Mouse (Mus musculus) heart, embryonic 10.5 days (tissue): ENCODE data around the gene Rrp36. TPM values are rescaled to one million over a fixed set of nuclear protein-coding genes. Genes with fewer than 3 reads are reported as not detected.

ENCODE experiments used
- DNase-seq: peaks from one replicate; pipeline ENCODE4 v3.0.0-alpha.2; 2017; ENCODE audit warnings: low spot score
- H3K27ac ChIP-seq: fragments of 300-500 bp; sonication (generic); 2 replicates; pipeline ENCODE4 v1.5.1; 2016; ENCODE audit warnings: mild to moderate bottlenecking
- H3K27me3 ChIP-seq: fragments of 300-500 bp; sonication (generic); 2 replicates; pipeline ENCODE4 v1.6.1; 2016; ENCODE audit warnings: mild to moderate bottlenecking; ENCODE audit not compliant: poor library complexity, insufficient read depth, severe bottlenecking
- H3K36me3 ChIP-seq: fragments of 300-500 bp; sonication (generic); 2 replicates; pipeline ENCODE4 v1.6.1; 2016; ENCODE audit warnings: mild to moderate bottlenecking, moderate library complexity
- H3K4me1 ChIP-seq: fragments of 300-500 bp; sonication (generic); 2 replicates; pipeline ENCODE4 v1.6.1; 2016; ENCODE audit warnings: mild to moderate bottlenecking
- H3K4me3 ChIP-seq: fragments of 300-500 bp; sonication (generic); 2 replicates; pipeline ENCODE4 v1.5.1; 2016; ENCODE audit warnings: mild to moderate bottlenecking, moderate library complexity
- H3K9me3 ChIP-seq: fragments of 300-500 bp; sonication (generic); 2 replicates; pipeline ENCODE4 v1.6.1; 2016; ENCODE audit warnings: mild to moderate bottlenecking, moderate library complexity
- WGBS: fragments of 180-500 bp; shearing (Covaris S2); methylation state at CpG from one replicate; pipeline ENCODE4 v1.1.7; 2016; 5-methylcytosine and 5-hydroxymethylcytosine counted together
- polyA plus RNA-seq: library from polyadenylated mRNA; unstranded; fragments of >200 nt; fragmentation: Nextera tagmentation; extraction: Ambion mirVana; gene quantifications from 2 replicates; pipeline ENCODE4 v1.2.1, GENCODE M21; 2016

Gene Rrp36
- polyA plus RNA-seq, 1 experiment from 2014 or later: 61.0 TPM

GRCm38 (mm10) chr17:46702506-46702905 lies 28.4 kb upstream of the Rrp36 start:
- H3K9me3 ChIP-seq: no peaks in the 10 kb centered on the region
- peaks cover 51% of the 10 kb centered on the region for H3K4me1 ChIP-seq
- H3K27ac ChIP-seq: no peak overlapping the region
- peaks cover 31% of the 10 kb centered on the region for H3K36me3 ChIP-seq
- DNase-seq: no peak
- no peaks in the 10 kb centered on the region for H3K27me3 ChIP-seq
- whole genome bisulfite sequencing: 85% methylated on average over 5 of the region's 5 CpGs
- peak overlapping the region; percentile 90; the same call in 1 of the 2 replicates for H3K4me3 ChIP-seq

GRCm38 (mm10) chr17:46702100-46702499 lies 27.9 kb upstream of the Rrp36 start:
- peaks cover 51% of the 10 kb centered on the region for H3K4me1 ChIP-seq
- H3K27ac ChIP-seq: 0 out of 2 replicates have a peak overlapping the region, but pooled peaks have one; percentile 36
- 84% methylated on average over 12 of the region's 12 CpGs for WGBS
- peak; percentile 74 for DNase-seq
- H3K9me3 ChIP-seq: no peaks in the 10 kb centered on the region
- peaks cover 32% of the 10 kb centered on the region for H3K36me3 ChIP-seq
- H3K27me3 ChIP-seq: no peaks in the 10 kb centered on the region
- H3K4me3 ChIP-seq: no peak overlapping the region; the same call in 1 of the 2 replicates

GRCm38 (mm10) chr17:46701489-46701888 lies 27.3 kb upstream of the Rrp36 start:
- Histone ChIP-seq H3K27me3 (no peaks in the 10 kb centered on the region), H3K4me1 (peaks cover 45% of the 10 kb centered on the region), H3K9me3 (no peaks in the 10 kb centered on the region), H3K27ac (0 out of 2 replicates have a peak overlapping the region, but pooled peaks have one; percentile 36), H3K36me3 (peaks cover 32% of the 10 kb centered on the region), H3K4me3 (no peak overlapping the region)
- 78% methylated on average over 12 of the region's 12 CpGs for WGBS
- peak; percentile 69 for DNase-seq

GRCm38 (mm10) chr17:46699912-46700311 lies 25.8 kb upstream of the Rrp36 start:
- 77% methylated on average over 3 of the region's 3 CpGs for WGBS
- H3K4me3 ChIP-seq: no peak overlapping the region
- no peaks in the 10 kb centered on the region for H3K9me3 ChIP-seq
- DNase-seq: no peak
- no peaks in the 10 kb centered on the region for H3K27me3 ChIP-seq
- no peak overlapping the region for H3K27ac ChIP-seq
- peaks cover 39% of the 10 kb centered on the region for H3K4me1 ChIP-seq
- H3K36me3 ChIP-seq: peaks cover 37% of the 10 kb centered on the region

- peaks cover 37% of the 10 kb centered on the region for H3K36me3 ChIP-seq
Measured at GRCm38 (mm10) chr17:46699245-46699644, 25.1 kb upstream of the Rrp36 start.

GRCm38 (mm10) chr17:46698515-46698914 lies 24.4 kb upstream of the Rrp36 start:
- DNase-seq: no peak
- H3K4me3 ChIP-seq: no peak overlapping the region
- no peaks in the 10 kb centered on the region for H3K27me3 ChIP-seq
- 81% methylated on average over 6 of the region's 6 CpGs for WGBS
- H3K9me3 ChIP-seq: no peaks in the 10 kb centered on the region
- H3K36me3 ChIP-seq: peaks cover 38% of the 10 kb centered on the region
- no peak overlapping the region for H3K27ac ChIP-seq
- H3K4me1 ChIP-seq: peaks cover 31% of the 10 kb centered on the region

More at GRCm38 (mm10) chr17:46699245-46699644, 25.1 kb upstream of the Rrp36 start:
- DNase-seq: peak; percentile 70
- 73% methylated on average over 5 of the region's 5 CpGs for WGBS
- Histone ChIP-seq H3K4me3 (no peak overlapping the region), H3K27ac (no peak overlapping the region), H3K4me1 (peaks cover 38% of the 10 kb centered on the region), H3K27me3 (no peaks in the 10 kb centered on the region), H3K9me3 (no peaks in the 10 kb centered on the region)

GRCm38 (mm10) chr17:46694517-46695063 lies 20.4 kb upstream of the Rrp36 start:
- Histone ChIP-seq H3K27ac (no peak overlapping the region), H3K36me3 (peaks cover 41% of the 10 kb centered on the region)
- 95% methylated on average over 1 of the region's 1 CpGs for WGBS

GRCm38 (mm10) chr17:46691390-46691789 lies 17.2 kb upstream of the Rrp36 start:
- Histone ChIP-seq H3K9me3 (no peaks in the 10 kb centered on the region), H3K4me1 (peaks cover 10% of the 10 kb centered on the region; the same call in 1 of the 2 replicates), H3K36me3 (peaks cover 45% of the 10 kb centered on the region), H3K27me3 (no peaks in the 10 kb centered on the region), H3K4me3 (no peak overlapping the region), H3K27ac (no peak overlapping the region)
- WGBS: 90% methylated on average over 2 of the region's 2 CpGs
- DNase-seq: no peak

More at GRCm38 (mm10) chr17:46694517-46695063, 20.4 kb upstream of the Rrp36 start:
- Histone ChIP-seq H3K4me3 (no peak overlapping the region), H3K4me1 (peaks cover 14% of the 10 kb centered on the region; the same call in 1 of the 2 replicates), H3K27me3 (no peaks in the 10 kb centered on the region), H3K9me3 (no peaks in the 10 kb centered on the region)
- no peak for DNase-seq

- Histone ChIP-seq H3K4me3 (no peak overlapping the region), H3K27me3 (no peaks in the 10 kb centered on the region), H3K36me3 (peaks cover 47% of the 10 kb centered on the region), H3K27ac (no peak overlapping the region), H3K9me3 (no peaks in the 10 kb centered on the region), H3K4me1 (peaks cover 6% of the 10 kb centered on the region; the same call in 1 of the 2 replicates)
- no peak for DNase-seq
- WGBS: 66% methylated on average over 12 of the region's 12 CpGs
Measured at GRCm38 (mm10) chr17:46690665-46691064, 16.5 kb upstream of the Rrp36 start.

GRCm38 (mm10) chr17:46685913-46686312 lies 11.8 kb upstream of the Rrp36 start:
- H3K36me3 ChIP-seq: peaks cover 66% of the 10 kb centered on the region
- 90% methylated on average over 6 of the region's 6 CpGs for WGBS
- H3K4me1 ChIP-seq: peaks cover 16% of the 10 kb centered on the region
- H3K27ac ChIP-seq: no peak overlapping the region
- no peaks in the 10 kb centered on the region for H3K27me3 ChIP-seq
- no peak overlapping the region for H3K4me3 ChIP-seq
- DNase-seq: no peak
- no peaks in the 10 kb centered on the region for H3K9me3 ChIP-seq

GRCm38 (mm10) chr17:46682654-46683389 lies 8.7 kb upstream of the Rrp36 start:
- H3K27me3 ChIP-seq: no peaks in the 10 kb centered on the region
- H3K4me3 ChIP-seq: no peak overlapping the region
- 82% methylated on average over 16 of the region's 16 CpGs for WGBS
- peaks cover 65% of the 10 kb centered on the region for H3K36me3 ChIP-seq
- DNase-seq: no peak
- H3K4me1 ChIP-seq: peaks cover 34% of the 10 kb centered on the region
- no peaks in the 10 kb centered on the region for H3K9me3 ChIP-seq
- H3K27ac ChIP-seq: no peak overlapping the region

- no peaks in the 10 kb centered on the region for H3K27me3 ChIP-seq
- peaks cover 65% of the 10 kb centered on the region for H3K36me3 ChIP-seq
- peak overlapping the region; percentile 87 for H3K27ac ChIP-seq
- H3K9me3 ChIP-seq: no peaks in the 10 kb centered on the region
- H3K4me1 ChIP-seq: peaks cover 37% of the 10 kb centered on the region
- DNase-seq: peak; percentile 74
- H3K4me3 ChIP-seq: peak overlapping the region; percentile 78
- WGBS: 22% methylated on average over 12 of the region's 12 CpGs
Measured at GRCm38 (mm10) chr17:46681466-46682118, 7.4 kb upstream of the Rrp36 start.
